Mouse (Mus musculus): ENCODE measurements at regions not wholly inside any gene's neighbourhood (a gene's known extent, or its start where the extent isn't known, plus 50 kb on each side); places are given as distances from the start of the nearest gene placed in this dataset.

DNA sequence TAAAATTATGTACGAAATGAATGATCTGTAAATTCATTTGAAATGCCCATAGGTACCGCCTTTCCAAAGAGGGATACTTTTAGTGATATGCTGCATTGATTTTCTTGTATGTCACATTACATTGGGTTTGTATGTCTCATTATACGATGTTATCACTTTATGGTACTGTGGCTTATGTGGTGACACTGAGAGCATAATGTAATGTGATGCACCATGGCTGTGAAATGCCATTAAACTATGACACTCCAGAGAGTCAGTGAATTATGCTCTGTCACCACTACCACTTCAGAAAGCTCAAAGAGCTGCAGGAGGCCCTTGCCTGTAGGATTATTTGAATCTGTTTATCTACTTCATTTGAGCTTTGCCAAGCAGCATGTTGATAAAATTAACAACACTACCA, 695.4 kb upstream of the Slc10a2 start:
- ChIA-PET POLR2A (no interaction called here), CTCF (no interaction called here)

DNA sequence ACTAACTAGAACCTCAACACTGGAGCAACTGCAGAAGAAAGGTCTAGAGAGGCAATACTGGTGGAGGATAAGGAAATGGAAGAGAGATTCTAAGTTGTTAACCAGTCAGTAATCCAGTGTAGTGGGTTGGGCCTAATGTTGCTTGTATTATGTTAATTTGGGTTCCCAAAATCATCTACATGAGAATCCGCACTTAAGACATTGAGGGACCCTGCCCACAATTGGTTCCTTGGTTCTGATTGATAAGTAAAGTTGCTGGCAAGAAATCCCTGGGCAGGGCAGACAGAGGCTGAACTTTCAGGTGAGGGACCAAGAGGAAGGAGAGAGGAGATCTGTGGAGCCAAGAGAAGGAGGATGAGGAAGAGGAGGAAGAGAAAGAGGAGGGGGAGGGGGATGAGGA, 651.2 kb upstream of the Slc10a2 start:
- ChIA-PET CTCF (no interaction called here), POLR2A (no interaction called here)

DNA sequence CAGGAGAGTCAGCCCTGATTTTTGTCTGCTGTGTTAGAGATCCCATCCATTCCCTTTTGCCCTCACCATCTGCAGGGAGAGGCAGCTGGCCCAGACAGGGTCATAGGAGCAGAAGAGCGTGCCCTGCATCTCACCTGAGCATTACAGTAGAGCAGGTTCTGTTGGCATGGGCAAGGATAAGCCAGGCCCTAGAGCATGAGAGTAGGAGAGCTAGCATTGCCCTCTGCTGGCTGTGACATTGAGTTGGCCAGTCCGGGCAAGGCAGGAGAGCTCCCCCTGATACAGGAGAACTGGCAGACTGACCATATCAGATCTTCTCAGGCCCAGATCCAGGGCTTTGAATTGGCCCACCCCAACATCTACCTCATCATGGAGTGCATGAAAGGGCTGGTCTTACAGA, 634.4 kb upstream of the Slc10a2 start:
- ChIA-PET POLR2A (no interaction called here), CTCF (no interaction called here)

DNA sequence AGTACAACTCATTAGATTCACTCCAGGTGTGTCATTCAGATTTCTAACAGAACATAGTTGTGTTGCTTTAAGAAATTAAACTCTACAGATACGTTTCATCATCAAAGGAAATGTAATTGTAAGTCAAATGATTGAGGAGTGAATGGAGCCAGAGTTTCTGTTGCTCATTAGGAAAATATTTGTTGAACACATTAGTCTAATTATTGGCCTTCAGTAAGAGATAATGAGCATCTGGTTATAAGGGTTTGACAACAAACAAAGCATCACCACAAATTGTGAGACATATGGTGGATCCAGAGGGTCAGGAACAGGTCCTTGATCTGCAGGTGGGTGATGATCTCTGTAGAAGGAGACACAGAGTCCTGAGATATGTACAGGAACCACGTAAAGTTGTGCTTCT, 622.3 kb upstream of the Slc10a2 start:
- POLR2A ChIA-PET, result no interaction called here

DNA sequence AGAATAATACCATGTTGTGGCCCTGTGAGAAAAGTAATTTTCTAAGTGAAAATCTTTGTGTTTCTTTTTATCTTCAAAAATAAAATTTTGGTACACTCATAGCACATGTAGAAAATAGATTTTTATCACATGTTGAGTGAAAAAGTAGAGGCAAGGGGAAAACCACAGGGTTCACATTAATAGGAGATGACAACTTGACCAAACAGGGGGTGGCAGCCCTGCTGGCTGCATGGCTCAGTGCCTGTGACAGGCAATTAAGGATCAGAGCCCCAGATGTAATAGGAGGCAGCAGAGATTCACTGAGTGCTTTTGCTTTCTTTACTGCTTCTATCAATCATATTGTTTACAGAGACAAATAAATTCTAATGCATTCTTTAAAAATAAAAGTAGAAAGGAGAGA, 582.8 kb upstream of the Slc10a2 start:
- ChIA-PET CTCF (no interaction called here), POLR2A (no interaction called here)

More for the DNA sequence above, 622.3 kb upstream of the Slc10a2 start:
- CTCF ChIA-PET, result no interaction called here

DNA sequence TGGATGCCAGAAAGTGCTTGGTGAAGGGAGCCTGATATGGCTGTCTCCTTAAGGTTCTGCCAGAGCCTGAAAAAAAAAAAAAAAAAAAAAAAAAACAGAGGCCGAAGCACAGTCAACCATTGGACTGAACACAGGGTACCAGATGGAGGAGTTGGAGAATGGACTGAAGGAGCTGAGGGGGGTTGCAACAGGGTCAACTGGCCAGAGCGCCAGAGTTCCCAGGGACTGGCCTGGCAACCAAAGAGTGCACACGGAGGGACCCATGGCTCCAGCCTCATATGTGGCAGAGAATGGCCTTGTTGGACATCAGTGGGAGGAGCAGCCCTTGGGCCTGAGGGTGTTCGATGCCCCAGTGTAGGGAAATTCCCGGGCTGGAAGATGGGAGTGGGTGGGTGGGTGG, 569.8 kb upstream of the Slc10a2 start:
- CTCF ChIA-PET, result interaction anchor here in 1 of 4 experiments (0.6 kb wide), 1 partner anchor 11 kb away, joined by 4 read pairs; no protein-coding TSS in a partner anchor
- POLR2A ChIA-PET, result no interaction called here

Measured in embryonic stem cell, embryonic (primary cell).